Mouse (Mus musculus) hindbrain, embryonic 16.5 days (tissue): Measurements from ENCODE around the gene Tmem253. TPM values are rescaled to one million over a fixed set of nuclear protein-coding genes. Genes with fewer than 3 reads are reported as not detected.
"Not testable (repeated sequence)": the region's sequence is repeated elsewhere in the genome, so short reads cannot be mapped to it uniquely, and the experiment has no call there.

ENCODE experiments used
- ATAC-seq: fragments of 200-750 bp; cut with Nextera tagmentation; 2 replicates; pipeline ENCODE4 v1.8.0; 2017; ENCODE audit warnings: moderate TSS enrichment, moderate library complexity
- H3K27ac ChIP-seq: fragments of 300-500 bp; sonication (generic); 2 replicates; pipeline ENCODE4 v1.5.1; 2014; ENCODE audit warnings: low read depth, mild to moderate bottlenecking, control low read depth, low read length, moderate library complexity
- H3K27me3 ChIP-seq: fragments of 300-500 bp; sonication (generic); replicated peaks from 2 replicates; pipeline ENCODE4 v1.6.1; 2014; ENCODE audit warnings: low read length; ENCODE audit not compliant: control insufficient read depth, insufficient read depth
- H3K36me3 ChIP-seq: fragments of 300-500 bp; sonication (generic); 2 replicates; pipeline ENCODE4 v1.6.1; 2014; ENCODE audit warnings: mild to moderate bottlenecking, low read length, moderate library complexity, mixed read lengths; ENCODE audit not compliant: control insufficient read depth, insufficient read depth
- H3K4me1 ChIP-seq: fragments of 300-500 bp; sonication (generic); 2 replicates; pipeline ENCODE4 v1.6.1; 2014; ENCODE audit warnings: low read depth, low read length; ENCODE audit not compliant: control insufficient read depth, insufficient read depth
- H3K4me2 ChIP-seq: fragments of 300-500 bp; sonication (generic); 2 replicates; pipeline ENCODE4 v1.6.1; 2014; ENCODE audit warnings: mild to moderate bottlenecking, low read length, control low read depth, moderate library complexity
- H3K4me3 ChIP-seq: fragments of 300-500 bp; sonication (generic); 2 replicates; pipeline ENCODE4 v1.5.1; 2014; ENCODE audit warnings: mild to moderate bottlenecking, low read length, control low read depth, moderate library complexity
- H3K9ac ChIP-seq: fragments of 300-500 bp; sonication (generic); 2 replicates; pipeline ENCODE4 v1.6.1; 2014; ENCODE audit warnings: low read depth, mild to moderate bottlenecking, control low read depth, low read length, moderate library complexity
- H3K9me3 ChIP-seq: fragments of 300-500 bp; sonication (generic); 2 replicates; pipeline ENCODE4 v1.6.1; 2014; ENCODE audit warnings: mild to moderate bottlenecking, low read length, moderate library complexity; ENCODE audit not compliant: control insufficient read depth
- whole genome bisulfite sequencing: fragments of 180-500 bp; shearing (Covaris S2); extraction: QIAGEN DNeasy Blood & Tissue Kit; methylation state at CpG from one replicate; pipeline ENCODE4 v1.1.7; 2014; 5-methylcytosine and 5-hydroxymethylcytosine counted together
- polyA plus RNA-seq: library from polyadenylated mRNA; unstranded; fragments of >200 nt; fragmentation: Nextera tagmentation; extraction: Ambion mirVana; gene quantifications from 2 replicates; pipeline ENCODE4 v1.2.1, GENCODE M21; 2015

Tmem253 gene
- polyA plus RNA-seq, 1 experiment from 2014 or later, result 0.51 TPM

DNA sequence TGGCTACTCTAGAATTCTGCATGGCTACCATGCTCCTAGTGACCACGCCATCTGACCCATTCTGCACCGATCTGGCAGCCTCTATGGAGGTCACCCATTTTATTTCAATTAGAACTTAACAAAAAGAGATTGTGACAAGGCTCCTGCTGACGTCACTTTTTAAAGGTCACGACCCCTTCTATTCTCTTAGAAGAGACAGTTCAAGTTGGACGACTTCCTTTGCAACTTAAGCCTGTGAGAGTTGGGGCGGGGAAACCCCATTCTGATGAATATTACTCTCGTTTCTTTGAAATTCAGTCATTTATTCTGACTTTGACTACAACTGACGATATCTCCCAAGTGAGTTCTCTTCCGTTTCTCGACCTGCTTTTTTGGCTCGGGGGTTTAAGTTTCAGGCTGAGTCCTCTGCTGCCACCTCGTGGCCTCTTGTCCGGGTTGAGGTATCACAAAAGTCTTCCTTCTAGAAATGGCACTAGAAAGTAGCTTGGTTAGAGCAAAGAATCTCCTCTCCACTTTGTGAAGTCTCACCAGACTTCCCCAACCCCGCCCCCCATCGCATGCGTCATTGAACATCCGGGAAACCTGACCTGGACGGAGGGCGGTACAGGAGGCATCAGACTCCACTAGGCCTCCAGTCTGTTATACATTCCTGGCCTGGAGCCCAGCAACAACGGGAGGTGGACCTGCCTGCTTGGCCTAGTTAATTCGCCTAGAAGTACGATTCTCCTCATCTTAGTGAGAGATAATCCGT, 7.4 kb downstream of the Tmem253 start:
- Histone ChIP-seq H3K27me3 (no peaks in the 10 kb centered on the region), H3K27ac (peak overlapping the region; percentile 72), H3K4me3 (peak overlapping the region; percentile 14), H3K36me3 (no peaks in the 10 kb centered on the region), H3K4me2 (peak overlapping the region; percentile 53), H3K9ac (peak overlapping the region; percentile 36; the same call in 1 of the 2 replicates), H3K4me1 (peaks cover 25% of the 10 kb centered on the region), H3K9me3 (no peaks in the 10 kb centered on the region)
- ATAC-seq, result 0 out of 2 replicates have a peak, but pooled peaks have one; percentile 7
- 4% methylated on average over 23 of the region's 23 CpGs for WGBS

DNA sequence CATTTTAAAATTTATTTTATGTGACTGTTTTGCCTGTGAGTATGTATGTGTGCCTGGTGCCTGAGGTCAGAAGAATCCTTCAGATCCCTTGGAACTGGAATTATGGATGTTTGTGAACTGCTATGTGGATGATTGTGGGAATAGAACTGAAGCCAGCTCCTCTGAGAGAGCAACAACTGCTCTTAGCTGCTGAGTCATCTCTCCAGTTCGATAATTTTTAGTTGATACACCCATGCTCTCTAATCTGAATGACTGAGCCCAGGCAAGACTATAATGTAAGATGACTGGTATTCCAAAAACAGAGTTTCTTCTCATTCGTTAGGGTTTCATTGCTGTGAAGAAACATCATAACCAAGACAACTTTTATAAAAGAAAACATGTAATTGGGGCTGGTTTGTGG, 8.7 kb downstream of the Tmem253 start:
- H3K4me2 ChIP-seq, result no peak overlapping the region
- H3K27ac ChIP-seq, result no peak overlapping the region
- WGBS, result 88% methylated on average over 2 of the region's 2 CpGs
- H3K9ac ChIP-seq, result no peak overlapping the region
- H3K9me3 ChIP-seq, result no peaks in the 10 kb centered on the region
- H3K27me3 ChIP-seq, result no peaks in the 10 kb centered on the region
- no peak overlapping the region for H3K4me3 ChIP-seq
- no peak for ATAC-seq
- H3K36me3 ChIP-seq, result no peaks in the 10 kb centered on the region
- peaks cover 16% of the 10 kb centered on the region for H3K4me1 ChIP-seq

DNA sequence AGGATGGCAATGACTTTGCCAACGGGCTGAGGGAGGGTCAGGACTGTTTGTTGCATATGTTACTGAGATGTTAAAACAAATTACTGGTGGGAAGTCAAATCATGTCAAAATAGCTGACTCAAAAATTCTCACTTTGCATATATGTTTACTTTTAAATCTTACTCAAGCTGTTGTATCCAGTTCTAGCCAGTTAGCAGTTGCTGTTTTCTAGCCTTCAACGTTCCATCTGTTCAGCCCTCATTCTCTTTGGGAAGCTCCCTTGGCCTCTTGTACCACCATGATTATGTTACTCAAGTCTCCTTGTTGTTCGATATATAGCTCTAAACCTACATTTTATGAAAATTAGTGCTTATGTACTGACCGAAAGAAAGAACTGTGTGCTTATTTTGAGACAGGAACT, 10.9 kb downstream of the Tmem253 start:
- Histone ChIP-seq H3K36me3 (no peaks in the 10 kb centered on the region), H3K27me3 (no peaks in the 10 kb centered on the region), H3K9ac (no peak overlapping the region), H3K9me3 (no peaks in the 10 kb centered on the region), H3K27ac (no peak overlapping the region), H3K4me3 (no peak overlapping the region), H3K4me1 (peaks cover 5% of the 10 kb centered on the region), H3K4me2 (no peak overlapping the region)
- ATAC-seq, result no peak
- 85% methylated on average over 4 of the region's 4 CpGs for WGBS

DNA sequence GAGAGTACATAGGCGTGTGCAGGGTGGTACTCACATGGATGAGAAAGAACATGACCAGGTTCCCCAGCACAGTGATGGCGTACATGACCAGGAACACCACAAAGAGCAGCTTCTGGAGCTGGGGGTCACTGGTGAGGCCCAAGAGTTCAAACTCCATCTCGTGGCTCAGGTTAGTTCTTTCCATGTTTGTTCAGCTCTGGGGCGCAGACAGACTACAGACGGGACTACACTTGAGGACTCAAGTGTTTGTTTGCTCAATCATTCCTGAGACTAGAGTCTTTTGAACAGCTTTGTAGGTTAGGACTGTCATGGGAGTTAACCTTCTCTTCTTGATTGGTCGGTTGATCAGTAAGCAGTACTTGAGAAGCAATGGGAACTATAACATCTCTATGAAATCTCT, 20.5 kb downstream of the Tmem253 start:
- H3K4me2 ChIP-seq, result no peak overlapping the region
- no peaks in the 10 kb centered on the region for H3K27me3 ChIP-seq
- ATAC-seq, result no peak
- no peaks in the 10 kb centered on the region for H3K4me1 ChIP-seq
- 90% methylated on average over 6 of the region's 6 CpGs for WGBS
- no peaks in the 10 kb centered on the region for H3K9me3 ChIP-seq
- H3K9ac ChIP-seq, result no peak overlapping the region
- no peaks in the 10 kb centered on the region for H3K36me3 ChIP-seq
- H3K27ac ChIP-seq, result no peak overlapping the region
- no peak overlapping the region for H3K4me3 ChIP-seq

DNA sequence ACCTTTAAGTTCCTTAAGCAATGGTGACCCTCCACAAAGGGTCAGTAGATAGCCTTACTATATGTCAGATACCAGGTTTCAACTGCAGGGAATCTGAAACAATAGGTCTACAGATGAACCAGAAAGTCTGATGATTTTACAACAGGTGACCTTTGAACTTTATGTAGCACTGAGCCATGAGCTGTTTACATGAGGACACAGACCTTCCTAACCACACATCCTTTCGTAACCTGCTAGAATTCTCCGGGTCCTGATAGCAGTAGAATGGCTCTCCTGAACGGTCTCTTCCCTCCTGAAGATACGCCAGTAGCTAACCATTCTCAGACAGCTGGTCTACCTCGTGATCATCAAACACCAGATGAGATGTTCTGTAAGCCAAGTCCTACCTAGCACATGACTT, 23.9 kb downstream of the Tmem253 start:
- H3K27ac ChIP-seq, result no peak overlapping the region
- no peak for ATAC-seq
- no peaks in the 10 kb centered on the region for H3K9me3 ChIP-seq
- no peak overlapping the region for H3K9ac ChIP-seq
- 93% methylated on average over 5 of the region's 5 CpGs for WGBS
- H3K4me3 ChIP-seq, result no peak overlapping the region
- H3K36me3 ChIP-seq, result no peaks in the 10 kb centered on the region
- no peaks in the 10 kb centered on the region for H3K27me3 ChIP-seq
- no peak overlapping the region for H3K4me2 ChIP-seq
- no peaks in the 10 kb centered on the region for H3K4me1 ChIP-seq

DNA sequence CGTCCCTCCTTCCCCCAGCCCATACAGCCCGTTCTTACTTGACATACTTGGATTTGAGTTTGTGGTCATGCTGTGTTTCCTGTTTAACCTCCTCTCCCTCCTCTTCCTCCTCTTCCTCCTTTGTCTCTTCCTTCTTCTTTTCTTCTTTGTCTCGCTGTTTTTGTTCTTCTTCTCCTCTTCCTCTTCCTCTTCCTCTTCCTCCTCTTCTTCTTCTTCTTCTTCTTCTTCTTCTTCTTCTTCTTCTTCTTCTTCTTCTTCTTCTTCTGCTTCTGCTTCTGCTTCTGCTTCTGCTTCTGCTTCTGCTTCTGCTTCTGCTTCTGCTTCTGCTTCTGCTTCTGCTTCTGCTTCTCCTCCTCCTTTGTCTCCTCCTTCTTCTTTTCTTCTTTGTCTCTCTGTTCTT, 26.9 kb downstream of the Tmem253 start, which contains the start of gene Olfr221:
Gene Olfr221 (minus strand): TSS at position 101 of the 400 bp plus-strand sequence.
- H3K4me3 ChIP-seq, ATAC-seq, H3K4me1 ChIP-seq, H3K27me3 ChIP-seq, H3K27ac ChIP-seq, H3K36me3 ChIP-seq, H3K9me3 ChIP-seq, H3K9ac ChIP-seq, H3K4me2 ChIP-seq: not testable (repeated sequence)
- WGBS, result 72% methylated on average over 3 of the region's 3 CpGs

DNA sequence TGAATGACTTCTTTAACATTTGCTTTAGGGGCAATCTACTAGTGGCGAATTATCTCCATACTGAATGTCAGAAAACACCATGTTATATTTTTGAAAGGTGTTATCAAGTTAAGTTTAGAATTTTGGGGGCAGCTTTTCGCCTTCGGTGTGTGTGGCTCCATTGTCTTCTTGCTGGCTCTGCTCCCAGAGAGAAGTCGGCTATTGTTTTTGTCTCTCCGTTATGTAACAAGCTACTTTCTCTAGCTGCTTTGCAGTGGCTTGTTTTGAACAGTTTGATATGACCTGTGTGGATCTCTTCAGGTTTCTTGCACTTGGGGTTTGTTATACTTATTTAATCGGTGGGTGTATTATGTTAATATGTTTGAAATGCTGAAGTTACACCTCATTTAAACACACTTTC, 28.0 kb downstream of the Tmem253 start:
- Histone ChIP-seq H3K27ac (no peak overlapping the region), H3K9ac (no peak overlapping the region), H3K9me3 (no peaks in the 10 kb centered on the region), H3K4me1 (peaks cover 3% of the 10 kb centered on the region; the same call in 1 of the 2 replicates), H3K27me3 (no peaks in the 10 kb centered on the region), H3K4me3 (no peak overlapping the region), H3K36me3 (no peaks in the 10 kb centered on the region), H3K4me2 (no peak overlapping the region)
- 49% methylated on average over 6 of the region's 6 CpGs for WGBS
- ATAC-seq, result no peak

DNA sequence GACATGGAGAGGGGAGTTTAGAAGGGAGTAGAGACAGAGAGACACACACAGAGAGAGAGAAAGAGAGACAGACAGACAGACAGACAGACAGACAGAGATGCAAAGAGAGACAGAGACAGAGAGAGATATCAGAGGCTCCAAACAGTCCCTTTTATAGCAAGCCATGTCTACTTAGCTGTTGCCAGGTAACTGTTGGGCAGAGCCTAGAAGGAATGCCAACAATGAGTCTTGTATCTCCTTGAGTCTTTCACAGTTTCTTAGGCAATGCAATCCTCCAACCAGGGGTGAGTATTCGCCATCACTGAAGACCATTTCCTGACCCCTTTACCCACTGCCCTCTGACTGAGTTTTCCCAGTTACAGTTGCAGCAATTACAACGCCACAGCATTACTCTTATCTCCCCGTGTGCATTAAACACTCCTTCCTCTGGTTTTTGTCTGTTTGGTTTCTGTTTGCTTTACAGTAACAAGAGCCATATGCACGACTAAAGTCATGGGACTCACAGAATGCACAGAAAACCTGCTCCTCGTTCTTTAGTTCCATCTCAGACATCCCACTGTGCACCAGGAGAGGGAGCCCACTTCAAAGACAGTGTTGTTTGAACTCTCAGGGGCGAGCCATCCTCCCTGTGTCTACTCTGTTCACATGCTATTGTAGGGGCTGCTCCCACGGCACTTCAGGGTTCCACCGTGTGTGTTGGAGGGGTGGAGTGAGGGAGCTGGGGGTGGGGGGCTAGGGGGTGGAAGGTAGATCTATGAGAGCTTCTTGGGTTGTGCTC, 29.6 kb downstream of the Tmem253 start:
- no peaks in the 10 kb centered on the region for H3K9me3 ChIP-seq
- ATAC-seq, result peak; percentile 60; the same call in 1 of the 2 replicates

DNA sequence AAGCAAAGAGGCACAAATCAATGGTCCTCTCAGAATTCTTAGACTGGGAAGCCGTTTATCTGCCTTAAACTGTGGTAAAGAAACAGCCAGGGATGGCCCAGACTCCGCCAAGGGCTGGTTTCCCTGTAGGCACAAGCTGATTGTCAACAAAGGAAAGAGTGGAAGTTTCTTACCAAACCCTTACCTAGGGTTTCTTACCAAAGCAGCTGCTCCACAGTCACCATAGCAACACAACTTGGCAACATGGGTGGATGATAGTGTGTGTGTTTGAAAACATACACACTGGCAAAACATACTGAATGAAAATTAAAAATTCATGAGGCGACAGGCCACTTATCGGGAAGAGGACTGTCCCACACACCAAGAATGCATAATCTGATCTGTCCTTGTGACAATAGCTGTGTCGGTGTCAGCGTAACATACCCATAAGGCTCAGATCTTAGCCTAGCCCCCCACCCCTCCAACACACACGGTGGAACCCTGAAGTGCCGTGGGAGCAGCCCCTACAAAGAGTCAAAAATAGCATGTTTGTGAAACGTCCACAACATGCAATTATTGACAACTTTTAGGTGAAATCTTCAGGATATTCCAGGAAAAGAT, 30.6 kb downstream of the Tmem253 start:
- H3K9ac ChIP-seq, result no peak overlapping the region
- no peak overlapping the region for H3K27ac ChIP-seq
- ATAC-seq, result no peak; the same call in 1 of the 2 replicates
- H3K27me3 ChIP-seq, result no peaks in the 10 kb centered on the region
- H3K4me1 ChIP-seq, result peaks cover 3% of the 10 kb centered on the region; the same call in 1 of the 2 replicates
- no peak overlapping the region for H3K4me2 ChIP-seq
- H3K4me3 ChIP-seq, result no peak overlapping the region
- H3K36me3 ChIP-seq, result no peaks in the 10 kb centered on the region
- 47% methylated on average over 9 of the region's 9 CpGs for WGBS
- no peaks in the 10 kb centered on the region for H3K9me3 ChIP-seq

More for the DNA sequence above, 29.6 kb downstream of the Tmem253 start:
- Histone ChIP-seq H3K9ac (no peak overlapping the region), H3K4me1 (peaks cover 3% of the 10 kb centered on the region; the same call in 1 of the 2 replicates), H3K27ac (no peak overlapping the region), H3K4me3 (no peak overlapping the region), H3K27me3 (no peaks in the 10 kb centered on the region), H3K4me2 (no peak overlapping the region), H3K36me3 (no peaks in the 10 kb centered on the region)
- 6% methylated on average over 8 of the region's 8 CpGs for WGBS
